Mouse (Mus musculus) lung, postnatal 0 days (tissue): ENCODE data around the gene Frmd6.

Source experiments
- CTCF ChIP-seq: IDR thresholded peaks from 2 replicates; pipeline ENCODE4 v1.5.1; 2016; ENCODE audit warnings: antibody characterized with exemption, mild to moderate bottlenecking
- EP300 ChIP-seq: IDR thresholded peaks from 2 replicates; pipeline ENCODE4 v1.6.1; 2016; ENCODE audit warnings: antibody characterized with exemption, mild to moderate bottlenecking, control low read depth

DNA sequence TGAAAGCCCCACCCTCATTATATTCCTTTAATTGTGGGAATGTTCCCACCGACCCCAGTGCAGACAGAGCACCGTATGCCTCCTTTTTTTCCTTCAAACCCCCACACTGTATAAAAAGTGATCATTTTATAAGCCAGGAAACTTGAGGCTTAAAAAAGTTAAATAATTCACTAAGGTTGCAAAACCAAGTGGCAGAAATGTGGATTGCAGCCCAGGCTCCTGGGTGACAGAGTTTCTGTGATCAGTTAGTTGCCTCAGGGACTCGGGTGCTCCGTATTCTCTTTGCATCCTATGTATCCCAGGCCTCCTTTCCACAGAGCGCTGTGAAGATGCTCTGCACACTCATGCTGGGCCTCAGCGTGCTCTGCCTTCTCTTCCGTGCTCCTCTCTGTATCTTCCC is 58.8 kb downstream of the Frmd6 start:
- TF ChIP-seq CTCF = peak; percentile 30; the same call in 1 of the 2 replicates
- no peak for TF ChIP-seq EP300
